Mouse (Mus musculus): ENCODE data around the gene Tmem88.

The Tmem88 gene

GRCm38 (mm10) chr11:69366157-69366854 lies 31.7 kb downstream of the Tmem88 start:
- peak; percentile 52 to 72 for DNase-seq (ENCODE audit: low read depth in 1 of 2, low spot score in 2 of 2)

GRCm38 (mm10) chr11:69365722-69366121 lies 32.3 kb downstream of the Tmem88 start:
- no peak for DNase-seq (ENCODE audit: low read depth in 1 of 2, low spot score in 2 of 2)

- DNase-seq (ENCODE audit: low read depth in 1 of 2, low spot score in 2 of 2) = peak in 1 of 2 experiments; percentile 23
Measured at GRCm38 (mm10) chr11:69364910-69365309, 33.1 kb downstream of the Tmem88 start.

- no peak for DNase-seq (ENCODE audit: low read depth in 1 of 2, low spot score in 2 of 2)
Measured at GRCm38 (mm10) chr11:69364376-69364775, 33.7 kb downstream of the Tmem88 start.

GRCm38 (mm10) chr11:69362479-69362878 lies 35.6 kb downstream of the Tmem88 start:
- no peak for DNase-seq (ENCODE audit: low read depth in 1 of 2, low spot score in 2 of 2)

GRCm38 (mm10) chr11:69362021-69362420 lies 36.0 kb downstream of the Tmem88 start:
- DNase-seq (ENCODE audit: low read depth in 1 of 2, low spot score in 2 of 2) = no peak

GRCm38 (mm10) chr11:69357690-69358089 lies 40.3 kb downstream of the Tmem88 start:
- DNase-seq (ENCODE audit: low read depth in 1 of 2, low spot score in 2 of 2) = no peak

GRCm38 (mm10) chr11:69356544-69356943 lies 41.5 kb downstream of the Tmem88 start:
- DNase-seq (ENCODE audit: low read depth in 1 of 2, low spot score in 2 of 2) = no peak
